Mouse (Mus musculus) embryonic facial prominence, embryonic 10.5 days (tissue): Measurements from ENCODE around the gene Msrb3. TPM values are rescaled to one million over a fixed set of nuclear protein-coding genes. Genes with fewer than 3 reads are reported as not detected.

Experiments
- DNase-seq: peaks from one replicate; pipeline ENCODE4 v3.0.0-alpha.2; 2017; ENCODE audit warnings: low spot score
- H3K27ac ChIP-seq: fragments of 300-500 bp; sonication (generic); replicated peaks from 2 replicates; pipeline ENCODE4 v1.5.1; 2016; ENCODE audit warnings: mild to moderate bottlenecking
- H3K27me3 ChIP-seq: fragments of 300-500 bp; sonication (generic); replicated peaks from 2 replicates; pipeline ENCODE4 v1.6.1; 2016; ENCODE audit warnings: low read depth, mild to moderate bottlenecking; ENCODE audit not compliant: poor library complexity, severe bottlenecking
- H3K36me3 ChIP-seq: fragments of 300-500 bp; sonication (generic); replicated peaks from 2 replicates; pipeline ENCODE4 v1.6.1; 2016; ENCODE audit warnings: mild to moderate bottlenecking, moderate library complexity
- H3K4me1 ChIP-seq: fragments of 300-500 bp; sonication (generic); 2 replicates; pipeline ENCODE4 v1.6.1; 2016
- H3K4me3 ChIP-seq: fragments of 300-500 bp; sonication (generic); 2 replicates; pipeline ENCODE4 v1.5.1; 2016; ENCODE audit warnings: mild to moderate bottlenecking, moderate library complexity
- H3K9me3 ChIP-seq: fragments of 300-500 bp; sonication (generic); 2 replicates; pipeline ENCODE4 v1.6.1; 2016; ENCODE audit warnings: mild to moderate bottlenecking
- WGBS: fragments of 180-500 bp; shearing (Covaris S2); methylation state at CpG from one replicate; pipeline ENCODE4 v1.1.7; 2016; 5-methylcytosine and 5-hydroxymethylcytosine counted together
- polyA plus RNA-seq: library from polyadenylated mRNA; unstranded; fragments of >200 nt; fragmentation: Nextera tagmentation; extraction: Ambion mirVana; gene quantifications from 2 replicates; pipeline ENCODE4 v1.2.1, GENCODE M21; 2016

The Msrb3 gene
- polyA plus RNA-seq, 1 experiment from 2014 or later = 3.4 TPM

DNA sequence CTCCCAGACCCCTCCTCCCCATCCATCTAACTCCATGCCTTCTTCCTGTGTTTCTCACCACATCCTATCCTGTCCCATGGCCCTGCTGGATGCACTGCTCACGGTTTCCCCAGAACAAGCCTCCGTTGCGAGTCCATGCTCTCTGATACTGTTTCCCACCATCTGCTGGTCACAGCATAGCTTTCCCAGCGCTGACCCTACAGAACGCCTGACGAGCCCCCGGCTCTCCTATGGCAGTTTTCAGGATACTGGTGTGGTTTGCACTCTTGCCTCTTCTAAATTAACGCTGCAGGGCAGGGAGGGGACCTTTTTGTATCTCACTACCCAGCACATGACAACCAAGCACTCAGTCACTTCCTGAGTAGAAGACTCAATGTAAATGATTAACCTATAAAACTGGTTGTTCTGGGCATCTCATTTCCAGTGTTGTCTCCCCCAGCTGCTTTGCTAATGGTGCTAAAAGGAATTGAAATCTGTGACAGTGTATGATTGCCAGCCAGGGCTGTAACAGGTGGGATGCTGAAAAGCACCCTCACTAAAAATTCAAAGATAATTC, 25.2 kb downstream of the Msrb3 start:
- H3K27ac ChIP-seq = peak overlapping the region; percentile 77
- DNase-seq = no peak
- 61% methylated on average over 8 of the region's 8 CpGs for WGBS
- no peak overlapping the region for H3K4me3 ChIP-seq
- no peaks in the 10 kb centered on the region for H3K27me3 ChIP-seq
- H3K9me3 ChIP-seq = no peaks in the 10 kb centered on the region
- peaks cover 56% of the 10 kb centered on the region for H3K4me1 ChIP-seq
- no peaks in the 10 kb centered on the region; the same call in 1 of the 2 replicates for H3K36me3 ChIP-seq

DNA sequence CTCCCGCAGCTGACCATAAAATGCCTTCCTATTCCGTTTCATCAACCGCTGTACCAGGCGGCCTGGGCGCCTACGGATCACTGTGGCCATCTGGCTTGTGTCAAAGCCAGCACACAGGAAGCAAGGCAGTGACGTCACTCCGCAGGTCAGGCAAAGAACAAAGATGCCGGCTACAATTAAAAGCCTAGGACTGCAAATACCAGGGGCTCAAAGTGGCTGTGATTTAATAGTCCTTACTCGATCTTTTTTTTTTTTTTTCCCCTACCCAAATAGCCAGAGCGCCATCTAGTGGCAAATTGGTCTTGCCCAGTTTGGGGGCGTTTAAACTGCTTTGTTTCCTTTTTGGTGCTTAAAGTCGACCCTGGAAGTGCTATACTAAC, 26.4 kb downstream of the Msrb3 start:
- 20% methylated on average over 13 of the region's 13 CpGs for WGBS
- Histone ChIP-seq H3K4me3 (peak overlapping the region; percentile 33), H3K27ac (peak overlapping the region; percentile 77), H3K9me3 (no peaks in the 10 kb centered on the region), H3K4me1 (peaks cover 56% of the 10 kb centered on the region), H3K27me3 (no peaks in the 10 kb centered on the region), H3K36me3 (no peaks in the 10 kb centered on the region; the same call in 1 of the 2 replicates)
- DNase-seq = peak; percentile 89

DNA sequence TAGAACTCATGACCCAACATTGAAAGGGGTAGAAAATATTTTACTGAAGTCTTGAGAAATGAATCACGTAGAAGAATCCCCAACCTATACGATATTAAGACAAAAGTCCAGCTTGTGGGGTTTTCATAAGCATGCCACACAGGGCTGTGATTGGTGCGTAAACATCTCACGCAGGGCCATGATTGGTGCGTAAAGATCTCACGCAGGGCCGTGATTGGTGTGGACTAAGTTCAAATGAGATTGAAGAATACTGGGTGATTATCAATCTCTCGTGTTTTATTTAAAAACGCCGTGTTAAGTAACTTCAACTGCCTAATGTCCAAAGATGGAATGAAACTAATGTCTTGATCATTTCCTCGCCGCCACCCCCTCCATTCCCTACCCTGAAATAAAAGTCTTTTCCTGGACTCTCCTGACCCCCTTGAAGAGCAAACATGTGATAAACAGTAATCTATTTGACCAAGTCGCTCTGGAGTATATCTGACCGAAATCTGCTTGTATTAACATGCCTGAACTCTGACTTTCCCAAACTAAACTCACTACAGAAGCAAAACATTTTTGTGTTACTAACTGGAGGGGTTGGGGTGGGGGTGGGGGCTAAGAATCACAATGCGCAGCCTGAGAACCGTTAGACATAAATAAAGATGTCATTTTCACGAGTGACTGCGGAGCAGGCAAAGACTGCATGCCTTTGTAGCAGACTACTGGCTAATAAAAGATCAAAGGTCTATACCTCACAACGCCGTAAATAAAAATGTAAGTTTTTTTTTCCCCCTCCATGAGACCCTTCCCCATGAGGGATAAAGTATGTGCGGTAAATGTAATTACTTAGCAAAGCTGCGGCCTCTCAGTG, 27.0 kb downstream of the Msrb3 start:
- Histone ChIP-seq H3K27me3 (no peaks in the 10 kb centered on the region), H3K4me1 (peaks cover 54% of the 10 kb centered on the region), H3K9me3 (no peaks in the 10 kb centered on the region), H3K27ac (peak overlapping the region; percentile 77), H3K36me3 (no peaks in the 10 kb centered on the region; the same call in 1 of the 2 replicates), H3K4me3 (peak overlapping the region; percentile 33)
- no peak for DNase-seq
- WGBS = 68% methylated on average over 22 of the region's 22 CpGs

DNA sequence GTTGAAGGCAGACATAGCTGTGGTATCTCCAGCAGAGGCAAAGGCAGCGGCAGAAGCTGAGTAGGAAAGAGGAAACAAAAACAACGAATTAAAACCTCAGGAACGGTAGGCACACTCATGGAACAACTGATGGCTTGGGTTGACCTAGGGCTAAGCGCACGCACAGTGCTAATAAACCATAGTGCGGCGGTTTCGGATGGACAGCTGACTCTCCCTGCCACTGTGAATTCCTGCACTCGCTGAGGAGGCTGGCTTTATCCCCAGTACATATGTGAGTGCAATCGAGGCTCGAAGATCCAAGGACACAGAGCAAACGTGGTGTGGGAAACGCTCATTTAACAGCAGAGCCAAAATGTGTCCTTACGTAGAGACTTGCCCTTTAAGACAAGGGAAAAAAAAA, 27.8 kb downstream of the Msrb3 start:
- WGBS = 79% methylated on average over 14 of the region's 14 CpGs
- Histone ChIP-seq H3K36me3 (no peaks in the 10 kb centered on the region; the same call in 1 of the 2 replicates), H3K27ac (peak overlapping the region; percentile 44; the same call in 1 of the 2 replicates), H3K9me3 (no peaks in the 10 kb centered on the region), H3K27me3 (no peaks in the 10 kb centered on the region), H3K4me1 (peaks cover 46% of the 10 kb centered on the region), H3K4me3 (no peak overlapping the region)
- DNase-seq = no peak

DNA sequence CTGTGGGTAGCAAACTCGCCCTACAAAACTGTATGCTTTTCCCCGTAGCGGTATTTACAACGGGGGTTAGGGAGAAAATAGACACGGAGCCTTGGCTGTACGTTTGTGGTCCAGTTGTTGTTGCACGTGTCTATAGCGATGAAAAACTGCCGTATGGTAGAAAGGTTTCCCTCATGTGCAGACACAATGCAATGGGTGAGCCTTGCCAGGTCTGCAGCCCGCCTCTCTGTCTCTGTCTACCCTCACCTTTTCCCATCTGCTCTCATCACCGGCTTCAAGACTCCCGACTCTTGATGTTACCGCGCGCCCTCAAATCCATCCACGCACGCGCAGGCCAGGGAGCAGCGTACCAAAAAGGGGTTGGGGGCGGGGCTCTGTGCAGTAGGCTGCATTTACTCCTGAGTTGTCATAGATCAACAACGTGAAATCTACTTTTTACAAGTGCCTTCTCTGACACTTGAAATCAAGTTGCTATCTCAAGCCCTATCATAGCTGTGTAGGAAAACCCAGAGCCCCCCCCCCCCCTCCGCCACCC, 29.6 kb downstream of the Msrb3 start:
- Histone ChIP-seq H3K27me3 (no peaks in the 10 kb centered on the region), H3K36me3 (no peaks in the 10 kb centered on the region; the same call in 1 of the 2 replicates), H3K4me1 (peaks cover 36% of the 10 kb centered on the region), H3K27ac (peak overlapping the region; percentile 37; the same call in 1 of the 2 replicates), H3K4me3 (no peak overlapping the region), H3K9me3 (no peaks in the 10 kb centered on the region)
- WGBS = 89% methylated on average over 22 of the region's 22 CpGs
- DNase-seq = no peak

DNA sequence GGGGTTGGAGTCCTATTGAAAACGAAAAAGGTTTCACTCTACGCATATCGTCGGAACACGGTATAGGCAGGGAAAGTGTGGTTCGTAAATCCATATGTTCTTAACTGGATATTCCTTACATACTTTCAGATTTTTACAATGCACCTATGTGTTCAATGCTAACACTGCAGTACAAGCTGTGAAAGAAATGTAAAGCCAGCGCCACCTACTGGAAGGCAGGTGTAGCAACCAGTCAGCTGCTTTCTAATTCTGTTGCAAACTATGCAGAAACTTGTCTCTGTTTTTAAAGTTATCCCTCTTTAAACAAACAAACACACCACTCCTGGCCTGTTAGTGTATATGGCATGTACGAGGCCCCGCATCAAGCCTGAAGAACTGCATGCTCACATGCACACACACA, 34.5 kb downstream of the Msrb3 start:
- Histone ChIP-seq H3K4me3 (no peak overlapping the region), H3K27ac (no peak overlapping the region; the same call in 1 of the 2 replicates), H3K36me3 (peaks cover 3% of the 10 kb centered on the region; the same call in 1 of the 2 replicates), H3K9me3 (no peaks in the 10 kb centered on the region), H3K27me3 (no peaks in the 10 kb centered on the region), H3K4me1 (peaks cover 9% of the 10 kb centered on the region)
- 27% methylated on average over 9 of the region's 9 CpGs for WGBS
- DNase-seq = peak; percentile 75

DNA sequence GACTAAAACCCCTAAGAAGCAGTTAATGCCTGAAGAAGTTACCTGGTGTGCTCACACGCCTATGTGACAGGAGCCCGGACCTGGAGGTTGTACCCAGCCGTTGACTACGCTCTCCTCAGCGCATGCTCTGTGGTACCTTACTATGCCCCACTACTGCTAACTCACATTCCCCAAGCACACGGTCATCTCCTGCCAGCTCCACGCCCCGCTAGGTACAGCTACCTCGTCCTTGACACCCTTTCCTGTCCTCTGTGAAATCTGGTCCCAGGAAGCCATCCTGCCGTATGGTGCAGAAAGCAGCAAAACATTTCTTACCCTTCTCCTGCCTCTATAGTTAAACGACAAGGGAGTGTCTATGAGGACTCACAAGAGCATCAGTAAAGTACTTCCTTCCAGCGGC, 37.2 kb downstream of the Msrb3 start:
- 95% methylated on average over 12 of the region's 12 CpGs for WGBS
- H3K4me1 ChIP-seq = peaks cover 31% of the 10 kb centered on the region

DNA sequence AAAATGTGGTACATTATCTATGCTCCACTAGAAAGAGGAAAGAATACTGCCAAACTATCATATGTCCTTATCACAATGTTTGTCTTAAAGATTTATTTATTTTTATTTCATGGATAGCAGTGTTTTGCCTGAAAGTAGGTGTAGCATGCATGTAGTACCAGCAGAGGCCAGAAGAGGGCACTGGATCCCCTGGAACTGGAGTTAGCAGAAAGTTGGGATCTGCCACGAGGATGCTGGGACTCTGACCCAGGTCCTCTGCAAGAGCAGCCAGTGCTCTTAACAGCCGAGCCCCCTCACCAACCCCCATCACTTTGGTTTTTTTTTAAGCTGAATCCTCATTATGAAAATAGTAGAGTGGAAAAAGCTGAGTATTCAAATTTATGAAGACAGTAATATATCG, 37.7 kb downstream of the Msrb3 start:
- no peaks in the 10 kb centered on the region for H3K27me3 ChIP-seq
- no peak overlapping the region for H3K27ac ChIP-seq
- H3K36me3 ChIP-seq = peaks cover 3% of the 10 kb centered on the region; the same call in 1 of the 2 replicates
- WGBS = 80% methylated on average over 3 of the region's 3 CpGs
- DNase-seq = peak; percentile 46
- no peak overlapping the region for H3K4me3 ChIP-seq
- no peaks in the 10 kb centered on the region for H3K9me3 ChIP-seq
- H3K4me1 ChIP-seq = peaks cover 31% of the 10 kb centered on the region

More for the DNA sequence above, 37.2 kb downstream of the Msrb3 start:
- Histone ChIP-seq H3K4me3 (no peak overlapping the region), H3K36me3 (peaks cover 3% of the 10 kb centered on the region; the same call in 1 of the 2 replicates), H3K27ac (no peak overlapping the region), H3K27me3 (no peaks in the 10 kb centered on the region), H3K9me3 (no peaks in the 10 kb centered on the region)
- DNase-seq = no peak

DNA sequence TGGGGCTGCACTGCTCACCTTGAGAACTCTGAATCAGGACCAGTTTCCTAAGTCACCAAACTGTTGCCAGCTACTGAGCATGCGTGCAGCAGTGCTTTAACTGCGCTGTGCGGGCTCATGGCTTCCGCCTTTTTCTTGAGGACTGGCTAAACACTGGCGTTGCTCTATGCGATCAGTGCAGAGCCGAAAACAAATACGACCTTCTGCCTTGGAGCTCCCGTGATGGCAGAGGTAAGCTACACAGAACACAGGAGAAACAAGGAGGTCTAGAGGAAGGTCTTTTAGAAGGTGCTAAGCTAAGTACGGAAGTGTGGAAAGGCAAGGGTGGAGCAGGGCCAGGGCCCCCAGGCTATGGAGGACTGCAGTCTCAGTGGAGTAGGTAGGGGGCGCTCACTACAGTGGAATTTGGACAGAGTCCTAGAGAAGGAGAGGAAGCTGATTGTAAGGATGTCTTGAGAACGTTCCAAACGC, 41.3 kb downstream of the Msrb3 start:
- Histone ChIP-seq H3K4me3 (peak overlapping the region; percentile 33), H3K36me3 (peaks cover 3% of the 10 kb centered on the region; the same call in 1 of the 2 replicates), H3K27ac (peak overlapping the region; percentile 86), H3K4me1 (peaks cover 60% of the 10 kb centered on the region), H3K27me3 (no peaks in the 10 kb centered on the region), H3K9me3 (no peaks in the 10 kb centered on the region)
- WGBS = 31% methylated on average over 13 of the region's 13 CpGs
- peak; percentile 81 for DNase-seq

DNA sequence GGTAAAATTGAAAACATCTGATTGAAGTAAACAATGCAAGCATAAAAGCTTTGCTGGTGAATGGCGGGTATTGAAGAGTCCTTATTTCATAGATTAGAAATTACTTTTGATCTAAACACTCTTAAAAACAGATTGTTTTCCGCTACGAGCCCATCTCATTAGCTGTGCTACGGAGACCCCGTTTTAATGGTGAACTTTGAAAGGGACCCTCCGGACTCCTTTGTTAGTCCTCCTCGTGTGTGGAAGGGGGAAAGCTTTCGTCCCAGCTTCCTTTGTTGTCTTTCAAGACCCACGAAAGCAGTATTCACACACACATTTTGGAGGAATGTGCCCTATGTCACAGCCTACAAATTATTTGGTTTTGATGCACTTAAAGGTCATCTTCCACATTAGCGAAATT, 44.6 kb downstream of the Msrb3 start:
- DNase-seq = peak; percentile 50
- no peaks in the 10 kb centered on the region for H3K9me3 ChIP-seq
- H3K4me3 ChIP-seq = no peak overlapping the region
- H3K36me3 ChIP-seq = no peaks in the 10 kb centered on the region
- WGBS = 23% methylated on average over 10 of the region's 10 CpGs
- H3K4me1 ChIP-seq = peaks cover 84% of the 10 kb centered on the region
- H3K27ac ChIP-seq = peak overlapping the region; percentile 89
- H3K27me3 ChIP-seq = peaks cover 5% of the 10 kb centered on the region; the same call in 1 of the 2 replicates

DNA sequence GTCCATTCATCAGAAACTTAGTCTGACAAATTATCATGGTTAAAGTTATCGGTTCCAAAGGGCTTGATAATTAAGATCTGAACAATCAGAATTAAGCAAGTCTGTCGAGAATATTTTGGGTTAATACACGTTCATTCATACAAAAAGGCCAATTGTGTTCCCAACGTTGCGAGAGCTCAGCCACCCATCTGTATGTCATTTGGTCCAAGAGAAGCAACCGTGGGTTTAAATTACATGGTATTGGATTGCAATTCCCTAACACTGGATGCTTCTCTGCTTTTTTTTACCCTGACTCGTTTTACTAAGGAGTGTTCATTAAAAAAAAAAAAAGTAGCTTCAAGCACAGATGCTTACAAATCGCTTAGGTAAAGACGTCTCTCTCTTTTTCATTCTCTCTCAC, 45.1 kb downstream of the Msrb3 start:
- WGBS = 21% methylated on average over 9 of the region's 9 CpGs
- H3K27me3 ChIP-seq = peaks cover 5% of the 10 kb centered on the region; the same call in 1 of the 2 replicates
- DNase-seq = peak; percentile 50
- peak overlapping the region; percentile 89 for H3K27ac ChIP-seq
- H3K36me3 ChIP-seq = no peaks in the 10 kb centered on the region
- peaks cover 84% of the 10 kb centered on the region for H3K4me1 ChIP-seq
- H3K9me3 ChIP-seq = no peaks in the 10 kb centered on the region
- no peak overlapping the region for H3K4me3 ChIP-seq

DNA sequence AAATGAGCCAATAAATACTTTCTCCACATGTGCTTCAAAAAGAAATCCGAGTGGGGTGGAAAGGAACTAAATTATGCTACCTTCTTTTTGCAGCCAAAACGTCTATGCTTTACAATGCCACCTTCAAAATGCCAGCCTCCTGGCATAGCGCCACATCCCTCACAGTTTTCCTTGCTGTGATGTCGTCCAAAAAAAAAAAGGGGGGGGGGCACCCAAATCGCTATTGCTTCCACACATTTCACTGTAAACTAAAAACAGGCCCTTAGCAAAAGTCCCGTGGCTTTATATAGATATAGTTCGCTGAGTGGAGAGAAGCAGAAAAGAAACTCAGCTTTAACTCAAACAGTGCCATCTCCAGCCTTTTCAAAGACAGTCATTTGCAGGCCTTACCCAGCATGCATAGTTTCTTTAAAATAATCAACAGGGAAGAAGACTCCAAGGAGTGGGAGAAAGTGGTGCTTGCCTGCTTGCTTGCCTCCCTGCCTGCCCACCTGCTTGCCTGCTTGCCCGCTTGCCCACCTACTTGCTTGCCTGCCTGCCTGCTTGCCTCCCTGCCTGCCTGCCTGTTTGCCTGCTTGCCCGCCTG, 47.6 kb downstream of the Msrb3 start:
- peaks cover 82% of the 10 kb centered on the region for H3K4me1 ChIP-seq
- H3K4me3 ChIP-seq = 0 out of 2 replicates have a peak overlapping the region, but pooled peaks have one; percentile 5
- peaks cover 3% of the 10 kb centered on the region; the same call in 1 of the 2 replicates for H3K9me3 ChIP-seq
- H3K27ac ChIP-seq = peak overlapping the region; percentile 89
- H3K27me3 ChIP-seq = peaks cover 5% of the 10 kb centered on the region; the same call in 1 of the 2 replicates
- DNase-seq = no peak
- 62% methylated on average over 9 of the region's 9 CpGs for WGBS
- H3K36me3 ChIP-seq = peaks cover 9% of the 10 kb centered on the region
